Mouse (Mus musculus): ENCODE results near the gene Hps1. TPM values are rescaled to one million over a fixed set of nuclear protein-coding genes. Genes with fewer than 3 reads are reported as not detected.

Hps1 gene
- polyA plus RNA-seq, 1 experiment, result 13.2 TPM

DNA sequence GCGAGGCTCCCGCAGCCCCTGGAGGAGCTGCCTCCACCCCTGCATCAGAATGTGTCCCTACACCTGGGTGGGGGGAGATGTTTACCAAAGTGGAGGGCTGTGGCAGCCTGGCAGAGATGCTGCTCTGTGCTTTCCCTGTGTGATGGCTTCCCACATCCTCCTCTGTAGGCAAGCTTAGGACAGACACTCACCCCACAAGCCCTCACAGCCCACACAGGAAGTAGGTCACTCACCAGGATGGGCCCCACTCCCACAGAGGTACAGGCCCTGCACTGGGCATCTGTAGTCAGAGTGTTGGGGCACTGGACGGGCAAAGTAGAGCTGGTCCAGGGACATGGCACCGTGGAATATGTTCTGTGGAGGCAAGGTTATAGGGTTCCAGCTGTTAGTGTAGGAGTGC lies 52.4 kb downstream of the Hps1 start:
- no peaks in the 10 kb centered on the region for H3K27me3 ChIP-seq (ENCODE audit: control insufficient read depth, insufficient read depth, low read length, poor library complexity, severe bottlenecking)
- TF ChIP-seq EP300 (IDR thresholded peaks at IDR 0.05; ENCODE audit: insufficient read depth, low read depth, low read length), result no peak
- TF ChIP-seq POLR2A (IDR thresholded peaks at IDR 0.05; ENCODE audit: insufficient read depth, low read length), result no peak
- TF ChIP-seq CTCF (IDR thresholded peaks at IDR 0.05; ENCODE audit: low read depth, low read length), result no peak
- no peaks in the 10 kb centered on the region for H3K36me3 ChIP-seq (ENCODE audit: control insufficient read depth, insufficient read depth, low read length, poor library complexity, severe bottlenecking)
- H3K9me3 ChIP-seq (replicated peaks; ENCODE audit: control insufficient read depth, insufficient read depth, low read length, poor library complexity, severe bottlenecking), result no peaks in the 10 kb centered on the region
- no peak overlapping the region for H3K4me3 ChIP-seq (ENCODE audit: low read depth, low read length)
- no peak overlapping the region for H3K27ac ChIP-seq (ENCODE audit: insufficient read depth, low read length)
- no peaks in the 10 kb centered on the region for H3K4me1 ChIP-seq (ENCODE audit: control insufficient read depth, insufficient read depth, low read length)
- no peak overlapping the region for H3K9ac ChIP-seq (ENCODE audit: low read depth, poor library complexity, severe bottlenecking)

DNA sequence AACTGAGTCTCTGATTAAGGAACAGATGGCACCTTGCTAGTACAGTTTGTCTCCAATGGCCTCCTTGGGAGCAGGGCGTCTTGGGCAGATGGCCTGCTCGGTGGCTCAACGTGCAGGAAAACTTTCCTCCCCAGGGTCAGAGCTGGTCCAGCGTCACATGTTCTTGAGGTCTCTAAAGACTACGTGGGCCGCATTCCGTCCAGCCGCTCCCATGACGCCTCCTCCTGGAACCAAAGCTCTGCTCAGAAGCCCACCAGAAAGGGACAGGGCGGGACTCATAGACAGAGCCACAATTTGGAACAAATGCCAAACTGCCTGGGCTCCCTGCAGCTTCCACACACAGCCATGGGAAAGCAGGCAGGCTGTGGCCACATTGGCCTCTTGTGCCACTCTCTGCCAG lies 53.0 kb downstream of the Hps1 start:
- Histone ChIP-seq H3K36me3 (ENCODE audit: control insufficient read depth, insufficient read depth, low read length, poor library complexity, severe bottlenecking) (no peaks in the 10 kb centered on the region), H3K27ac (ENCODE audit: insufficient read depth, low read length) (no peak overlapping the region), H3K27me3 (ENCODE audit: control insufficient read depth, insufficient read depth, low read length, poor library complexity, severe bottlenecking) (no peaks in the 10 kb centered on the region), H3K9ac (ENCODE audit: low read depth, poor library complexity, severe bottlenecking) (no peak overlapping the region), H3K9me3 (replicated peaks; ENCODE audit: control insufficient read depth, insufficient read depth, low read length, poor library complexity, severe bottlenecking) (no peaks in the 10 kb centered on the region), H3K4me1 (ENCODE audit: control insufficient read depth, insufficient read depth, low read length) (no peaks in the 10 kb centered on the region), H3K4me3 (ENCODE audit: low read depth, low read length) (no peak overlapping the region)
- TF ChIP-seq POLR2A (IDR thresholded peaks at IDR 0.05; ENCODE audit: insufficient read depth, low read length), result no peak
- TF ChIP-seq EP300 (IDR thresholded peaks at IDR 0.05; ENCODE audit: insufficient read depth, low read depth, low read length), result no peak
- no peak for TF ChIP-seq CTCF (IDR thresholded peaks at IDR 0.05; ENCODE audit: low read depth, low read length)

DNA sequence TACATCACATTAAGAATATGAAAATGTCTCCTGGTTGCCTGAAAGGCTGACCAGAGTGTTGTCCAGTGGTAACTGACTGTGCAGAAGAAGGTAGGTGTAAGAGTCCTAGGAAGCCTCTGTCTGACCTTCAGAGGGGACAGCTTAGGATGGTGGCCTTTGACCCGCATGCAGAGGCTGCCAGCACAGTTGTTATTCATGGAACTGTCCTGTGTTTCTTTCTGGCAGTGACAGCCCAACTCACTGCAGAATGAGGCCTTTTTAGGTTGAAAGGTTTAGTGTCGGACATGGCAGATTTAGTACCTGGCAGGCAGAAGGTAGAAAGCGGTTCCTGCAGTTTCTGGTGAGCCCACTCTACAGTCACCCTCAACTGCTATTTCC lies 53.8 kb downstream of the Hps1 start:
- Histone ChIP-seq H3K9ac (ENCODE audit: low read depth, poor library complexity, severe bottlenecking) (no peak overlapping the region), H3K27ac (ENCODE audit: insufficient read depth, low read length) (no peak overlapping the region), H3K4me3 (ENCODE audit: low read depth, low read length) (no peak overlapping the region), H3K27me3 (ENCODE audit: control insufficient read depth, insufficient read depth, low read length, poor library complexity, severe bottlenecking) (no peaks in the 10 kb centered on the region), H3K36me3 (ENCODE audit: control insufficient read depth, insufficient read depth, low read length, poor library complexity, severe bottlenecking) (no peaks in the 10 kb centered on the region), H3K9me3 (replicated peaks; ENCODE audit: control insufficient read depth, insufficient read depth, low read length, poor library complexity, severe bottlenecking) (no peaks in the 10 kb centered on the region), H3K4me1 (ENCODE audit: control insufficient read depth, insufficient read depth, low read length) (no peaks in the 10 kb centered on the region)
- TF ChIP-seq POLR2A (IDR thresholded peaks at IDR 0.05; ENCODE audit: insufficient read depth, low read length) (no peak), CTCF (IDR thresholded peaks at IDR 0.05; ENCODE audit: low read depth, low read length) (no peak), EP300 (IDR thresholded peaks at IDR 0.05; ENCODE audit: insufficient read depth, low read depth, low read length) (no peak)

DNA sequence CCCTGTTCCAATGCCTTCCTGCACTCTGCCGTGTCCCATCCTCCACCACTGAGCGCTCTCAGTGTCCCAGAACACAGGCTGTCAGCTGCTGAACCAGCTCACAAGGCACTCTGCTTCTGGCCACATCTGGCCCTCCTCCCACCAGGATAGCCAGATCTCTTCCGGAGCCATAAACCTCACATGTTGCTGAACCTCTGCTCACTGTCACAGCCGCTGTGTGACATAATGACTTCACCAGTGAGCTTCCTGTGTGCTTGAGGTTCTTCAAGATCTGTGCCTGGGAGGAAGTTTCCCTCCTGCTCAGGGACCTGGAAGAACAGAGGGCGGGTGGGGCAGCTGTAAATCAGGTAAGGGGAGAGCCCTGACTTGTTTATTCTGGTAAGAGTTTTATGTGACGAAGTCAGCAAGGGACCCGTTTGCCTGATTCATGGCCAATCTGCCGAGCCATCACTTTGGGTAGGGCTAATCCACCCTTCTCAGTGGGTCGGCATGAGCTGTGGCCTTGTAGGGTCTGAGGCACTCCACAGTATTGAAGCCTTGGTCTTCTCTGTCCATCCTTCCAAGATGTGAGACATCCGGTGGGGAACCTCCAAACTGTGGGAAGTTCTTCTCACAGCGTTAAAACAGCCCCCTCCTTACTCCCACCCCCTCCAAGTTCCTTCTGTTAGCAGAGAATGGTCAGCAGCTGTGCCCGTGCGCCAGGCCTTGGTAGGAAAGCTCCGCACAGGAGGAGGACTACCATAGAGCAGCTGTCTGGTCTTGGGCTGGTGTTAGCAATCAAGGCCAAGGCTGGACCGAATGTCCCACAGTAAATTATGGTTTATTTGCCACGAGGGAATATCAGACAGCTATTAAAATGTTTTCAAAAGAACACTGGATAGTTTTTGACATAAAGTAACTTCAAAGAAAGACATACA lies 54.5 kb downstream of the Hps1 start:
- no peaks in the 10 kb centered on the region for H3K36me3 ChIP-seq (ENCODE audit: control insufficient read depth, insufficient read depth, low read length, poor library complexity, severe bottlenecking)
- no peaks in the 10 kb centered on the region for H3K4me1 ChIP-seq (ENCODE audit: control insufficient read depth, insufficient read depth, low read length)
- no peak overlapping the region for H3K4me3 ChIP-seq (ENCODE audit: low read depth, low read length)
- no peaks in the 10 kb centered on the region for H3K27me3 ChIP-seq (ENCODE audit: control insufficient read depth, insufficient read depth, low read length, poor library complexity, severe bottlenecking)
- no peaks in the 10 kb centered on the region for H3K9me3 ChIP-seq (replicated peaks; ENCODE audit: control insufficient read depth, insufficient read depth, low read length, poor library complexity, severe bottlenecking)
- TF ChIP-seq EP300 (IDR thresholded peaks at IDR 0.05; ENCODE audit: insufficient read depth, low read depth, low read length) (no peak), POLR2A (IDR thresholded peaks at IDR 0.05; ENCODE audit: insufficient read depth, low read length) (no peak), CTCF (IDR thresholded peaks at IDR 0.05; ENCODE audit: low read depth, low read length) (no peak)
- no peak overlapping the region for H3K27ac ChIP-seq (ENCODE audit: insufficient read depth, low read length)
- H3K9ac ChIP-seq (ENCODE audit: low read depth, poor library complexity, severe bottlenecking), result no peak overlapping the region

DNA sequence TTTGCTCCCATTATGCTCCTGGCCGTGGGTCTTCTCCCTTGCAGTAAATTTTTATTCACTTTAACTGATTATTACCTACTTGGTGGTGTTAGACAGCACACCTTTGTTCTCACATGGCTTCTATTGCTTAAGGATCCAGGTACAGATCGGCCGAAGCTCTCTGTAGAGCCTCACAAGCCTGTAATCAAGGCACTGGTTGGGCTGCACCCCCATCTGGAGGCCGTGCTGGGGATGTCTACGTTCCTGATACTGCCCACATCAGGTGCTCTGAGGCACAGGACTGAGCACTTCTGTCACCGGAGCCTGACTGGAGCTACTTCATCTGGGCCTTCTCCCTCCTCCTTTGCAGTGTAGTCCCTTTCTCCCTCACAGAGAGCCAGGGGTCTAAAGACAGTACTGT lies 56.5 kb downstream of the Hps1 start:
- H3K27me3 ChIP-seq (ENCODE audit: control insufficient read depth, insufficient read depth, low read length, poor library complexity, severe bottlenecking), result no peaks in the 10 kb centered on the region
- no peaks in the 10 kb centered on the region for H3K9me3 ChIP-seq (replicated peaks; ENCODE audit: control insufficient read depth, insufficient read depth, low read length, poor library complexity, severe bottlenecking)
- TF ChIP-seq POLR2A (IDR thresholded peaks at IDR 0.05; ENCODE audit: insufficient read depth, low read length), result no peak
- TF ChIP-seq CTCF (IDR thresholded peaks at IDR 0.05; ENCODE audit: low read depth, low read length), result no peak
- no peak for TF ChIP-seq EP300 (IDR thresholded peaks at IDR 0.05; ENCODE audit: insufficient read depth, low read depth, low read length)
- H3K4me3 ChIP-seq (ENCODE audit: low read depth, low read length), result no peak overlapping the region
- no peaks in the 10 kb centered on the region for H3K4me1 ChIP-seq (ENCODE audit: control insufficient read depth, insufficient read depth, low read length)
- H3K36me3 ChIP-seq (ENCODE audit: control insufficient read depth, insufficient read depth, low read length, poor library complexity, severe bottlenecking), result no peaks in the 10 kb centered on the region
- H3K27ac ChIP-seq (ENCODE audit: insufficient read depth, low read length), result no peak overlapping the region
- H3K9ac ChIP-seq (ENCODE audit: low read depth, poor library complexity, severe bottlenecking), result no peak overlapping the region

DNA sequence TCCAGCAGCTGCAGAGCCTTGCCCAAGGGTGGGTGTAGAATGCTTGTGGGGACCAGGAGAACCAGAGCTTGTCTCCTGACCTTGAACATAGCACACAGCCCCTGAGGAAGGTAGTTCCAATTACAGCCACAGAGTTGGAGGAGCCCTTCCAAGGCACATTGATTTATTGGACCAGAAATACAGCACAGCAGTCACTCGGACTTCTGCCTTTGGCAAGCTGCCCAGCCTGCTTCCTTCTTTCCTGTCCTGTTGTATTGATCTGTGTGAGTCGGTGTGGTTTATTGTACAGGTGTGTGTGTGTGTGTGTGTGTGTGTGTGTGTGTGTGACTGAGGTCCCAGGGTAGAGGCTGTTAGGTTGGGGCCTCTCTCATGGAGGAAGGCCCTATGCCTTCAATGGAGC lies 57.3 kb downstream of the Hps1 start:
- Histone ChIP-seq H3K27me3 (ENCODE audit: control insufficient read depth, insufficient read depth, low read length, poor library complexity, severe bottlenecking) (no peaks in the 10 kb centered on the region), H3K9ac (ENCODE audit: low read depth, poor library complexity, severe bottlenecking) (no peak overlapping the region), H3K9me3 (replicated peaks; ENCODE audit: control insufficient read depth, insufficient read depth, low read length, poor library complexity, severe bottlenecking) (no peaks in the 10 kb centered on the region), H3K27ac (ENCODE audit: insufficient read depth, low read length) (no peak overlapping the region), H3K4me1 (ENCODE audit: control insufficient read depth, insufficient read depth, low read length) (no peaks in the 10 kb centered on the region), H3K36me3 (ENCODE audit: control insufficient read depth, insufficient read depth, low read length, poor library complexity, severe bottlenecking) (no peaks in the 10 kb centered on the region), H3K4me3 (ENCODE audit: low read depth, low read length) (no peak overlapping the region)
- TF ChIP-seq EP300 (IDR thresholded peaks at IDR 0.05; ENCODE audit: insufficient read depth, low read depth, low read length) (no peak), CTCF (IDR thresholded peaks at IDR 0.05; ENCODE audit: low read depth, low read length) (no peak), POLR2A (IDR thresholded peaks at IDR 0.05; ENCODE audit: insufficient read depth, low read length) (no peak)
